Mouse (Mus musculus) ZHBTc4 (cell line): ENCODE results near the gene Morf4l2.
"Not testable (repeated sequence)": the region's sequence is repeated elsewhere in the genome, so short reads cannot be mapped to it uniquely, and the experiment has no call there.

Experiments used
- DNase-seq: peaks from one replicate; pipeline ENCODE4 v3.0.0-alpha.2; 2011; ENCODE audit warnings: low read depth, low spot score

Gene Morf4l2

DNA sequence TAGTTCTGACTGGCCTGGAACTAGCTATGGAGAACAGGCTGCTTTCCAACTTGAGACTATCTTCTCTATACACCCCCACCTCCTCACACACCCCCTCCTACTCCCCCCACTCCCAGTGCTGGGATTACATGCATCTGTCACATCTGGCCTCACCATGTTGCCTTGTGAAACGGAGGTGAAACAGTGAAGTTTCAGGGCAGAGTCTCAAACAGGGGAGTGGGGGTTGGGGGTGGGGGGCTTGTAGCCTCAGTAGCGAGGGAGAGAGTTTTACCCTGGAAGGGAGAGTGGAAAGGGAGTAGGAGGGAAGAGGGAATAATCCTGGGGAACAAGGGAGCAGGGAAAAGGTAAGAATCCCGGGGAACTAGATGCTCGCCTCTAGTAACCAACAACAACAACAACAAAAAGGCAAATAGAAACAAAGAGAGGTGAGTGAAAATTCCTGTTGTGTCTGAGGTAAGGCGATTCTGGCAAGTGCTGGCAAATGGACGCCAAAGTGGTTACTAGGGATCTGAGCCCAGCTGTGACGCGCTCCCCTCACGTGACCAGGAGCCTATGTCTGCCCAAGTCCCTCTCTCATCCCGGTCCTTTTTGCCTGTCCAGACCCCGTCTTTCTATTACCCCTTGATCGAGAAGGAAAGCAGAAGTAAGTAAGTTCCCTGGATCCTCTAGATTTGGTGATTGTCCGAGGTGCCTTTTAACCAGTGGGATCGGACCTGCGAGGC, 35.9 kb downstream of the Morf4l2 start, which contains the start of gene Tceal1:
Gene Tceal1 (plus strand): TSS at position 537 of the 722 bp plus-strand sequence.
- DNase-seq: peak; percentile 30

DNA sequence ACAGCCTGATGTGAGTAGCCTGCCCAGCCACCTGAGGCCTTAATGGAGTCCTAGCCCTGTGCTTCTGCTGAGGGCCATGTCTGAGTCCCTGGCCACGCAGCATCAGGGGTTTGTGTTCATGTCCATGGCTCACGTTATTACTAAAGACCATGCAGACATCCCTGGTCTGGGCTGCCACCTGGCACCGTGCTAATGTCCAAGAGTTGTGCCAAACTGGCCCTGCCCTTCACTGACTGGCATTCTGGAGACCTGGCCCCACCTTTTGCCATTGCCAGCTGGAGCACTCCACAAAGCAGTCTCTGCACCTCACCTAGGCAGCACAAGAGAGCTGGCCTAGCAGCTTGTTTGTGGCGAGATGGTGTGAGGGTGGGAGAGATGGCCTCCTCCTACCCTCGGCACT, 50.3 kb downstream of the Morf4l2 start:
- no peak for DNase-seq

GRCm38 (mm10) chrX:136692294-136692675, 51.2 kb downstream of the Morf4l2 start:
- DNase-seq: no peak

- not testable (repeated sequence) for DNase-seq
Measured at GRCm38 (mm10) chrX:136691606-136692293, 51.7 kb downstream of the Morf4l2 start.
